Mouse (Mus musculus) kidney, adult 2 months (tissue): ENCODE measurements around the gene Hoxd13.

ENCODE experiments used
- CTCF ChIP-seq: fragments of 200-500 bp; conservative IDR thresholded peaks from 2 replicates; pipeline ENCODE4 v1.5.1; 2011; ENCODE audit warnings: low read depth, mild to moderate bottlenecking, control low read depth, low read length, moderate library complexity, mixed read lengths; ENCODE audit not compliant: insufficient read depth, insufficient read length
- POLR2A ChIP-seq: fragments of 200-500 bp; IDR thresholded peaks from one replicate; pipeline ENCODE4 v1.6.1; 2011; ENCODE audit warnings: low read depth, low read length, control low read depth

GRCm38 (mm10) chr2:74711721-74712621 lies 43.9 kb downstream of the Hoxd13 start, which contains the start of the genes Hoxd3 and Hoxd4:
- TF ChIP-seq CTCF = no peak
- no peak for TF ChIP-seq POLR2A
